Mouse (Mus musculus) heart, postnatal 0 days (tissue): ENCODE results near the gene 4930486L24Rik.

ENCODE experiments used
- CTCF ChIP-seq: IDR thresholded peaks from 2 replicates; pipeline ENCODE4 v1.5.1; 2016; ENCODE audit warnings: antibody characterized with exemption, control low read depth, low read depth
- EP300 ChIP-seq: IDR thresholded peaks from 2 replicates; pipeline ENCODE4 v1.6.1; 2016; ENCODE audit warnings: antibody characterized with exemption, low read depth

DNA sequence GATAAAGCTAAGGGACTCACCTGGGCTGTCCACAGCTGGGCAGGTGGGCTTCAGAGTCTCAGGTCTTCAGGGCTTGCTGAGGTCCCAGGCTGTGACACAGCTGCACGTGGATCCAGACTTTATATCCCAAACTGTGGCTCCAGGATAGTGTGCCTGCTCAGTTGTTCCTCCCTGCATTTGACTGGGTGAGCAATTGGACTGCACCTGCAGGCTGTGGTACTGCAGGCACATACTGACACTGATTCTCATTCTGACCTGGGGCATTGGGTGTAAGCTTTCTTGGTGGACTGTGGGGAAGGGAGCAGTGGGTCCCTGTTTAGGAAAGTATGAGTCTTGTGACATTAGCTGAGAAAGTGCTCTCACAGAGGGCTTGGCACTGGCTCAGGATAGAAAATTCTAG, 61.5 kb downstream of the 4930486L24Rik start, which contains the start of gene Ctsll3:
- TF ChIP-seq EP300: no peak
- TF ChIP-seq CTCF: no peak
